Mouse (Mus musculus) CD4-positive, CD25-positive, alpha-beta regulatory T cell (primary cell): Measurements from ENCODE around the gene Brk1. TPM values are rescaled to one million over a fixed set of nuclear protein-coding genes. Genes with fewer than 3 reads are reported as not detected.

Experiments used
- polyA plus RNA-seq: library from polyadenylated mRNA; unstranded; fragments of 100-300 nt; shearing (Covaris generic); gene quantifications from one replicate; pipeline ENCODE4 v1.2.1, GENCODE M21; 2017

Brk1 gene
- 235 TPM for polyA plus RNA-seq

GRCm38 (mm10) chr6:113604432-113605223 is at the start of gene Brk1:
Gene Brk1 (plus strand): TSS chr6:113604772.

DNA sequence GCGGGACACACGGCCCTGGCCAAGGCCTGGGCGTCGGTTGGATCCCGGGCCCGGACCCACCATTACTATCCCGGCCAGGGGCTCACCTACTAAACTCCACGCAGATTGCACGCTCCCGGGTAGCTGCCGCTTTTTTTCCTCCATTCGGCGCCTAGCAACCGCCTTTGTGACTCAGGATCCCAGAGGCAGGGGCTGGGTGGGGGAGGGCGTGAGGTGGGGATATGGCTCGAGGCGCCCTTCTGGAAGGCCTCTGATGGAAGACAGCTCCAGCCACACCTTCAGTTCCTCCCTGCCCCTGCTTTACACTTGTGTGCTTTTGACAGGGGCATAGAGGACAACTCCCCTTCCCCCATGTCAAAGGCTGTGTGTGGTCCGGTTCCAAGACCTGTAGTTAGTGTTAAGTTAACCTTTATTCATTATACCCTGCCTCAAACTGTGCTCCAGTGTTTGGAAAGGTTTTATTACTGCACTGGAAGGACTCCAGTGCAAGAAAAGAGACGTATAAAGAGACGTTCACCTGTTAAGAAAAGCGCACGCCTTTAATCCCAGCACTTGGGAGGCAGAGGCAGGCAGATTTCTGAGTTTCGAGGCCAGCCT is 3.9 kb upstream of the Brk1 start, which contains the start of gene Fancd2os:
TSS of gene Fancd2os (minus strand) at position 173 of the 597 bp plus-strand sequence.

DNA sequence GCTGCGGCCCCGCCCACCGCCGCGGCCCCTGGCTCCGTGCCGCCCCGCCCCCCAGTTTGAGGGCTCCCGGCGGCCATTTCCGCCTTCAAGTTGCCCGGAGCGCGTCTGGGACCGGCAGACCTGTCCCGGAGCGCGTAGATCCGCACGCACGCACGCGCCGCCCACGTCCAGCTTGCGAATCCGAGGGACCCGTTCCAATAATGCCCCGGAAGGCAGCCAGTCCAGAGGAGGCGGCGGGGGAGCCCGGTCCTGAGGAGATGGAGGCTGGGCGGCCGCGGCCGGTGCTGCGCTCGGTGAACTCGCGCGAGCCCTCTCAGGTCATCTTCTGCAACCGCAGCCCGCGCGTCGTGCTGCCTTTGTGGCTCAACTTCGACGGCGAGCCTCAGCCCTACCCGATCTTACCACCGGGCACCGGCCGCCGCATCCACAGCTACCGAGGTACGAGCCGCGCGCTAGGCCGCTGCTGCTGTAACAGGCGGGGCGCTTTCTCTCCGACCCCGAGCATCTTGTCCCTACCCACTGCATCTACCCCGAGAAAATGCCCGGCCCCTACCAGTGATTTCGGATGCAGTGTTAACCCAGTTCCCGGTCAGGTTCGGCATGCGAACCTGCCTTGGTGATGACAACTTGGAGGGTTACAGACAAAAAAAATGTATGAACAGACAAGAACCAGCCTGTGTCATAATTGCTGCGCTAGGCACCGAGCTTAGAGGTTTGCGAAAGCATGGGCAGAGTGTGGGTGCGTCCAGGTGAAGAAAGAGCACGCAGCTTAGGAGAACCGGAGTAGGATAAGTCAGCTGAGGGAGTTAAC is 19.6 kb downstream of the Brk1 start, which contains the start of gene Vhl:
TSS of gene Vhl (plus strand) at position 19 of the 811 bp plus-strand sequence.

GRCm38 (mm10) chr6:113638302-113639040 is 33.9 kb downstream of the Brk1 start, which contains the start of gene Irak2:
Gene Irak2 (plus strand): TSS chr6:113638467.

Other genes starting within 250 kb of the Brk1 start
- gene Tada3, start 226.9 kb upstream of the Brk1 start, polyA plus RNA-seq, result 59.9 TPM
- gene Arpc4, start 226.7 kb upstream of the Brk1 start, polyA plus RNA-seq, result 533 TPM
- 18.7 TPM for gene Ttll3, start 215.5 kb upstream of the Brk1 start, polyA plus RNA-seq
- gene Rpusd3, start 185.4 kb upstream of the Brk1 start, polyA plus RNA-seq, result 12.6 TPM
- gene Cidec, start 169.0 kb upstream of the Brk1 start, polyA plus RNA-seq, result not detected
- 48.4 TPM for gene Jagn1, start 162.2 kb upstream of the Brk1 start, polyA plus RNA-seq
- gene Il17re, start 146.3 kb upstream of the Brk1 start, polyA plus RNA-seq, result 0.23 TPM
- 0.36 TPM for gene Il17rc, start 133.3 kb upstream of the Brk1 start, polyA plus RNA-seq
- 10.2 TPM for gene Creld1, start 121.5 kb upstream of the Brk1 start, polyA plus RNA-seq
- 0.41 TPM for gene Prrt3, start 102.8 kb upstream of the Brk1 start, polyA plus RNA-seq
- 94.3 TPM for gene Emc3, start 73.1 kb upstream of the Brk1 start, polyA plus RNA-seq
- gene Fancd2, start 73.1 kb upstream of the Brk1 start, polyA plus RNA-seq, result 2.1 TPM
- not detected for gene Fancd2os, start 4.1 kb upstream of the Brk1 start, polyA plus RNA-seq
- 33.2 TPM for gene Vhl, start 19.2 kb downstream of the Brk1 start, polyA plus RNA-seq
- gene Irak2, start 33.7 kb downstream of the Brk1 start, polyA plus RNA-seq, result 58.7 TPM
- gene Tatdn2, start 92.3 kb downstream of the Brk1 start, polyA plus RNA-seq, result 6.7 TPM
- gene Ghrl, start 115.1 kb downstream of the Brk1 start, polyA plus RNA-seq, result 0.73 TPM
- 186 TPM for gene Sec13, start 136.0 kb downstream of the Brk1 start, polyA plus RNA-seq